Mouse (Mus musculus): ENCODE measurements at regions not wholly inside any gene's neighbourhood (a gene's known extent, or its start where the extent isn't known, plus 50 kb on each side); places are given as distances from the start of the nearest gene placed in this dataset.

GRCm38 (mm10) chr13:112090737-112091136 is 197.5 kb upstream of the Ankrd55 start:
- TF ChIP-seq POLR2A (IDR thresholded peaks at IDR 0.05; ENCODE audit: insufficient read length, low read depth) = no peak
- TF ChIP-seq E2F4 (IDR thresholded peaks at IDR 0.05; ENCODE audit: insufficient read depth) = no peak
- TF ChIP-seq CEBPB (IDR thresholded peaks at IDR 0.05; ENCODE audit: insufficient read depth, poor library complexity, severe bottlenecking) = no peak
- no peak for TF ChIP-seq MYOG (IDR thresholded peaks at IDR 0.05; ENCODE audit: control insufficient read depth in 1 of 3, insufficient read depth in 1 of 3, insufficient read length in 2 of 3, low read depth in 2 of 3)
- TF ChIP-seq USF1 (IDR thresholded peaks at IDR 0.05; ENCODE audit: low read depth) = no peak
- no peak for TF ChIP-seq TCF12 (IDR thresholded peaks at IDR 0.05; ENCODE audit: insufficient read depth, poor library complexity, severe bottlenecking)
- TF ChIP-seq REST (IDR thresholded peaks at IDR 0.05; ENCODE audit: insufficient read depth, insufficient read length) = no peak
- no peak for TF ChIP-seq TCF3 (IDR thresholded peaks at IDR 0.05; ENCODE audit: insufficient read length, low read depth)
- no peak for TF ChIP-seq MYOD1 (IDR thresholded peaks at IDR 0.05; ENCODE audit: control insufficient read depth in 1 of 3, insufficient read length in 2 of 3, low read depth in 2 of 3)
- TF ChIP-seq SRF (IDR thresholded peaks at IDR 0.05; ENCODE audit: control insufficient read depth, insufficient read length, low read depth) = no peak
- H3K27me3 ChIP-seq (ENCODE audit: control insufficient read depth, insufficient read depth, insufficient read length) = no peaks in the 10 kb centered on the region
- H3ac ChIP-seq (ENCODE audit: control insufficient read depth, insufficient read length) = no peak overlapping the region
- no peaks in the 10 kb centered on the region for H3K36me3 ChIP-seq (ENCODE audit: control insufficient read depth, insufficient read depth)
- no peak overlapping the region for H3K4me2 ChIP-seq (ENCODE audit: low read depth)
- H3K79me2 ChIP-seq (ENCODE audit: control insufficient read depth, insufficient read depth) = no peaks in the 10 kb centered on the region
- no peak overlapping the region for H3K4me3 ChIP-seq

GRCm38 (mm10) chr13:112095595-112096139 is 192.6 kb upstream of the Ankrd55 start:
- H3K27me3 ChIP-seq (ENCODE audit: control insufficient read depth, insufficient read depth, insufficient read length) = no peaks in the 10 kb centered on the region
- H3K4me2 ChIP-seq (ENCODE audit: low read depth) = no peak overlapping the region
- no peak overlapping the region for H3K4me3 ChIP-seq
- no peaks in the 10 kb centered on the region for H3K36me3 ChIP-seq (ENCODE audit: control insufficient read depth, insufficient read depth)
- H3ac ChIP-seq (ENCODE audit: control insufficient read depth, insufficient read length) = no peak overlapping the region
- no peak for TF ChIP-seq TCF3 (IDR thresholded peaks at IDR 0.05; ENCODE audit: insufficient read length, low read depth)
- no peak for TF ChIP-seq REST (IDR thresholded peaks at IDR 0.05; ENCODE audit: insufficient read depth, insufficient read length)
- no peak for TF ChIP-seq MYOD1 (IDR thresholded peaks at IDR 0.05; ENCODE audit: control insufficient read depth in 1 of 3, insufficient read length in 2 of 3, low read depth in 2 of 3)
- TF ChIP-seq MAX (IDR thresholded peaks at IDR 0.05; ENCODE audit: low read depth) = no peak
- no peak for TF ChIP-seq CEBPB (IDR thresholded peaks at IDR 0.05; ENCODE audit: insufficient read depth, poor library complexity, severe bottlenecking)
- no peak for TF ChIP-seq E2F4 (IDR thresholded peaks at IDR 0.05; ENCODE audit: insufficient read depth)
- TF ChIP-seq POLR2AphosphoS2 (IDR thresholded peaks at IDR 0.05; ENCODE audit: insufficient read length, low read depth) = no peak
- TF ChIP-seq TCF12 (IDR thresholded peaks at IDR 0.05; ENCODE audit: insufficient read depth, poor library complexity, severe bottlenecking) = no peak
- TF ChIP-seq USF1 (IDR thresholded peaks at IDR 0.05; ENCODE audit: low read depth) = no peak
- TF ChIP-seq POLR2A (IDR thresholded peaks at IDR 0.05; ENCODE audit: insufficient read length, low read depth) = no peak
- TF ChIP-seq MYOG (IDR thresholded peaks at IDR 0.05; ENCODE audit: control insufficient read depth in 1 of 3, insufficient read depth in 1 of 3, insufficient read length in 2 of 3, low read depth in 2 of 3) = no peak
- no peak for TF ChIP-seq SRF (IDR thresholded peaks at IDR 0.05; ENCODE audit: control insufficient read depth, insufficient read length, low read depth)
- H3K79me2 ChIP-seq (ENCODE audit: control insufficient read depth, insufficient read depth) = no peaks in the 10 kb centered on the region

- no peaks in the 10 kb centered on the region for H3K79me2 ChIP-seq (ENCODE audit: control insufficient read depth, insufficient read depth)
- no peak overlapping the region for H3ac ChIP-seq (ENCODE audit: control insufficient read depth, insufficient read length)
- TF ChIP-seq MAX (IDR thresholded peaks at IDR 0.05; ENCODE audit: low read depth) (no peak), REST (IDR thresholded peaks at IDR 0.05; ENCODE audit: insufficient read depth, insufficient read length) (no peak), TCF12 (IDR thresholded peaks at IDR 0.05; ENCODE audit: insufficient read depth, poor library complexity, severe bottlenecking) (no peak), TCF3 (IDR thresholded peaks at IDR 0.05; ENCODE audit: insufficient read length, low read depth) (no peak), POLR2A (IDR thresholded peaks at IDR 0.05; ENCODE audit: insufficient read length, low read depth) (no peak), CEBPB (IDR thresholded peaks at IDR 0.05; ENCODE audit: insufficient read depth, poor library complexity, severe bottlenecking) (no peak), SRF (IDR thresholded peaks at IDR 0.05; ENCODE audit: control insufficient read depth, insufficient read length, low read depth) (no peak), USF1 (IDR thresholded peaks at IDR 0.05; ENCODE audit: low read depth) (no peak), POLR2AphosphoS2 (IDR thresholded peaks at IDR 0.05; ENCODE audit: insufficient read length, low read depth) (no peak), MYOG (IDR thresholded peaks at IDR 0.05; ENCODE audit: control insufficient read depth in 1 of 3, insufficient read depth in 1 of 3, insufficient read length in 2 of 3, low read depth in 2 of 3) (no peak)
- H3K4me3 ChIP-seq = peak overlapping the region; percentile 22
- H3K27me3 ChIP-seq (ENCODE audit: control insufficient read depth, insufficient read depth, insufficient read length) = no peaks in the 10 kb centered on the region
- H3K4me2 ChIP-seq (ENCODE audit: low read depth) = peak overlapping the region; percentile 71
- no peaks in the 10 kb centered on the region for H3K36me3 ChIP-seq (ENCODE audit: control insufficient read depth, insufficient read depth)
Observed at GRCm38 (mm10) chr13:112099953-112100591, 188.2 kb upstream of the Ankrd55 start.

GRCm38 (mm10) chr13:112100592-112101420 is 187.4 kb upstream of the Ankrd55 start:
- peak overlapping the region; percentile 71 for H3K4me2 ChIP-seq (ENCODE audit: low read depth)
- no peaks in the 10 kb centered on the region for H3K79me2 ChIP-seq (ENCODE audit: control insufficient read depth, insufficient read depth)
- H3K4me3 ChIP-seq = peak overlapping the region; percentile 22
- TF ChIP-seq E2F4 (IDR thresholded peaks at IDR 0.05; ENCODE audit: insufficient read depth) = no peak
- no peak for TF ChIP-seq TCF12 (IDR thresholded peaks at IDR 0.05; ENCODE audit: insufficient read depth, poor library complexity, severe bottlenecking)
- TF ChIP-seq USF1 (IDR thresholded peaks at IDR 0.05; ENCODE audit: low read depth) = no peak
- TF ChIP-seq POLR2AphosphoS2 (IDR thresholded peaks at IDR 0.05; ENCODE audit: insufficient read length, low read depth) = no peak
- no peaks in the 10 kb centered on the region for H3K36me3 ChIP-seq (ENCODE audit: control insufficient read depth, insufficient read depth)
- H3K27me3 ChIP-seq (ENCODE audit: control insufficient read depth, insufficient read depth, insufficient read length) = no peaks in the 10 kb centered on the region
- no peak overlapping the region for H3ac ChIP-seq (ENCODE audit: control insufficient read depth, insufficient read length)

All from myocyte (in vitro differentiated cells).